Mouse (Mus musculus): ENCODE results near the gene Exo1.

Exo1 gene

GRCm38 (mm10) chr1:175961786-175962185 is 81.4 kb downstream of the Exo1 start:
- no peak for DNase-seq
